Mouse (Mus musculus) intestine, embryonic 16.5 days (tissue): ENCODE measurements around the gene Eps8l3. TPM values are rescaled to one million over a fixed set of nuclear protein-coding genes. Genes with fewer than 3 reads are reported as not detected.

Source experiments
- ATAC-seq: fragments of 200-750 bp; cut with Nextera tagmentation; 2 replicates; pipeline ENCODE4 v1.8.0; 2017; ENCODE audit warnings: moderate TSS enrichment, moderate library complexity
- H3K27ac ChIP-seq: fragments of 300-500 bp; sonication (generic); 2 replicates; pipeline ENCODE4 v1.5.1; 2014; ENCODE audit warnings: mild to moderate bottlenecking, low read length
- H3K27me3 ChIP-seq: fragments of 300-500 bp; sonication (generic); replicated peaks from 2 replicates; pipeline ENCODE4 v1.6.1; 2014; ENCODE audit warnings: low read length, control low read depth, mixed read lengths; ENCODE audit not compliant: control insufficient read depth, insufficient read depth
- H3K36me3 ChIP-seq: fragments of 300-500 bp; sonication (generic); 2 replicates; pipeline ENCODE4 v1.6.1; 2014; ENCODE audit warnings: low read length, control low read depth; ENCODE audit not compliant: control insufficient read depth, insufficient read depth
- H3K4me1 ChIP-seq: fragments of 300-500 bp; sonication (generic); 2 replicates; pipeline ENCODE4 v1.6.1; 2014; ENCODE audit warnings: low read length, control low read depth, mixed read lengths; ENCODE audit not compliant: control insufficient read depth, insufficient read depth
- H3K4me2 ChIP-seq: fragments of 300-500 bp; sonication (generic); 2 replicates; pipeline ENCODE4 v1.6.1; 2014; ENCODE audit warnings: low read depth, low read length, control low read depth
- H3K4me3 ChIP-seq: fragments of 300-500 bp; sonication (generic); 2 replicates; pipeline ENCODE4 v1.5.1; 2014; ENCODE audit warnings: mild to moderate bottlenecking, low read length
- H3K9ac ChIP-seq: fragments of 300-500 bp; sonication (generic); 2 replicates; pipeline ENCODE4 v1.6.1; 2014; ENCODE audit warnings: low read depth, low read length
- H3K9me3 ChIP-seq: fragments of 300-500 bp; sonication (generic); 2 replicates; pipeline ENCODE4 v1.6.1; 2016; ENCODE audit warnings: low read length, control low read depth; ENCODE audit not compliant: control insufficient read depth
- WGBS: fragments of 180-500 bp; shearing (Covaris S2); extraction: QIAGEN DNeasy Blood & Tissue Kit; methylation state at CpG from one replicate; pipeline ENCODE4 v1.1.7; 2014; 5-methylcytosine and 5-hydroxymethylcytosine counted together
- polyA plus RNA-seq: library from polyadenylated mRNA; unstranded; fragments of >200 nt; fragmentation: Nextera tagmentation; extraction: Ambion mirVana; gene quantifications from 2 replicates; pipeline ENCODE4 v1.2.1, GENCODE M21; 2015

Eps8l3 gene
- 274 and 322 TPM in 2 replicates for polyA plus RNA-seq

GRCm38 (mm10) chr3:107877005-107877404, at the start of gene Eps8l3:
Eps8l3 (plus strand) TSS chr3:107877229.
- Histone ChIP-seq H3K27ac (peak within 1 kb of the TSS; percentile 85), H3K4me1 (peaks cover 16% of the 10 kb centered on the region), H3K9ac (peak within 1 kb of the TSS; percentile 62), H3K9me3 (no peaks in the 10 kb centered on the region), H3K4me2 (peak within 1 kb of the TSS; percentile 48), H3K36me3 (0 out of 2 replicates have a peak, but pooled peaks cover 5% of the 10 kb centered on the region), H3K27me3 (no peaks in the 10 kb centered on the region), H3K4me3 (peak within 1 kb of the TSS; percentile 45)
- 63% methylated on average over 5 of the region's 5 CpGs for WGBS
- ATAC-seq, result peak; percentile 74

- H3K27me3 ChIP-seq, result no peaks in the 10 kb centered on the region
- H3K4me2 ChIP-seq, result no peak overlapping the region
- ATAC-seq, result no peak
- no peak overlapping the region for H3K9ac ChIP-seq
- no peaks in the 10 kb centered on the region for H3K9me3 ChIP-seq
- no peaks in the 10 kb centered on the region for H3K4me1 ChIP-seq
- H3K27ac ChIP-seq, result no peak overlapping the region
- 83% methylated on average over 10 of the region's 10 CpGs for WGBS
- H3K4me3 ChIP-seq, result no peak overlapping the region
- H3K36me3 ChIP-seq, result no peaks in the 10 kb centered on the region
These were observed 49.1 kb upstream of the Eps8l3 start for GRCm38 (mm10) chr3:107827873-107828405.

- Histone ChIP-seq H3K27me3 (no peaks in the 10 kb centered on the region), H3K4me3 (no peak overlapping the region), H3K4me1 (no peaks in the 10 kb centered on the region), H3K27ac (no peak overlapping the region), H3K4me2 (no peak overlapping the region), H3K9me3 (no peaks in the 10 kb centered on the region), H3K36me3 (no peaks in the 10 kb centered on the region), H3K9ac (no peak overlapping the region)
- WGBS, result 44% methylated on average over 5 of the region's 5 CpGs
- no peak for ATAC-seq
These were observed 48.5 kb upstream of the Eps8l3 start for GRCm38 (mm10) chr3:107828518-107828917.

GRCm38 (mm10) chr3:107828997-107829396, 48.0 kb upstream of the Eps8l3 start:
- Histone ChIP-seq H3K27ac (no peak overlapping the region), H3K9ac (no peak overlapping the region), H3K4me2 (no peak overlapping the region), H3K36me3 (no peaks in the 10 kb centered on the region), H3K27me3 (no peaks in the 10 kb centered on the region), H3K4me3 (no peak overlapping the region), H3K4me1 (no peaks in the 10 kb centered on the region), H3K9me3 (no peaks in the 10 kb centered on the region)
- 77% methylated on average over 4 of the region's 4 CpGs for WGBS
- no peak for ATAC-seq

DNA sequence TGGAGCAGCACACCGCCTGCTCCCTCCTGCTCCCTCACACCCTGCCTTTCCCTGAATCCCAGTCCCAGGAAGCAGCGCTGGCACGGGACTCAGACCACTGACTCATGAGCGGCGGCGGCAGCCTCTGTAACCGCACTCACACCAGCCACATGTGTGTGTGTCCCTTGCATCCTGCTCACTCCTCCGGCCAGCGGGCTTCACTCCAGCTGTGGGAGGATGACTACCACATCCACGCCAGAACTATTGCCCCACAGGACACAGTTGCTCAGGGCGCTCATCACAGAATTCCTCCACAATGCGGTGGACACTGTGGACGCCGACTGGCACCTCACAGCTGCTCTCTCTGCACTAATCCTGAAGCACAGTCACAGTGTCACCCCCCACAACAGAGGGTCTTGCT, 47.4 kb upstream of the Eps8l3 start:
- Histone ChIP-seq H3K4me3 (no peak overlapping the region), H3K9ac (no peak overlapping the region), H3K9me3 (no peaks in the 10 kb centered on the region), H3K4me2 (no peak overlapping the region), H3K27me3 (no peaks in the 10 kb centered on the region), H3K27ac (no peak overlapping the region), H3K4me1 (no peaks in the 10 kb centered on the region), H3K36me3 (no peaks in the 10 kb centered on the region)
- 64% methylated on average over 14 of the region's 14 CpGs for WGBS
- ATAC-seq, result no peak

- H3K27ac ChIP-seq, result no peak overlapping the region
- 73% methylated on average over 10 of the region's 10 CpGs for WGBS
- H3K27me3 ChIP-seq, result no peaks in the 10 kb centered on the region
- no peaks in the 10 kb centered on the region for H3K4me1 ChIP-seq
- H3K9me3 ChIP-seq, result no peaks in the 10 kb centered on the region
- no peak overlapping the region for H3K4me3 ChIP-seq
- H3K4me2 ChIP-seq, result no peak overlapping the region
- no peak overlapping the region for H3K9ac ChIP-seq
- no peaks in the 10 kb centered on the region for H3K36me3 ChIP-seq
- ATAC-seq, result no peak
These were observed 45.0 kb upstream of the Eps8l3 start for GRCm38 (mm10) chr3:107831875-107832554.

DNA sequence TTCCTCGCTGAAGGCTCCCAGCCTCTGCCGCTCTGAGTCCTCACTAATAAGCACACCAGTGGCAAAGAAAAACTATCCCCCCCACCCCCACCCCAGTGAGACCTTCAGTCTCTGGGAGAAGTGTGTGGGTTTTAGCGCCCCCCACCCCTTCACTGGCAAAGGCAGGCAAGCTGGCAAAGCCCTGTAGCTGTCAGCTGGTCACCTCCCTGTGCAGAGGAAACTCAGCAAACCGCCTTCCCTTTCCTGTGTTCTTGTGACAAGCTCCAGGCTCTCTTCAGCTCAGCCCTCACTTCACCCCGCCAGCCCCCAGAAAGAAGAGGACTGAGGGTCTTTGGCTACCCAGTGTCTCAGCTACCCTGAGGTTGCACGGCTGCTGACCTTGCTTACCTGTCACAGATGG, 44.4 kb upstream of the Eps8l3 start:
- no peaks in the 10 kb centered on the region for H3K27me3 ChIP-seq
- H3K4me1 ChIP-seq, result no peaks in the 10 kb centered on the region
- no peak for ATAC-seq
- H3K4me3 ChIP-seq, result no peak overlapping the region
- no peaks in the 10 kb centered on the region for H3K36me3 ChIP-seq
- 64% methylated on average over 6 of the region's 6 CpGs for WGBS
- H3K4me2 ChIP-seq, result no peak overlapping the region
- H3K9ac ChIP-seq, result no peak overlapping the region
- H3K27ac ChIP-seq, result no peak overlapping the region
- no peaks in the 10 kb centered on the region for H3K9me3 ChIP-seq

DNA sequence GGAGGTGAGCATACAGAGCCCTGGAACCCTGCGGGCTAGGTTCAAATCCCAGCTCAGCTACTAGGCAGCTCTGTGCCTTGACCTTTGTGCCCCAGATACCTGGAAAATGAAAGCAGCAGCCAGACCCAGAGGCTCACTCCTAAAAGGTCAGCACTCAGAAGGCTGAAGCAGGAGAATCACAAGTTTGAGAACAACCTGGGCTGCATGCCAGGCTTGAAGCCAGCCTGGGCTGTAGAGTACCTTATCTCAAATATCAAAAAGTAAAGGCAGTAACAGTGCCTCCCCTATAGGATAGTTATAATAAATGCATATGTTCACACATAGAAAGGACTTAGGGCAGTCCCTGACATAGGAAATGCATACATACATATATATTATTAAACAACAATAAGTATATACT, 43.7 kb upstream of the Eps8l3 start:
- Histone ChIP-seq H3K9me3 (no peaks in the 10 kb centered on the region), H3K36me3 (no peaks in the 10 kb centered on the region), H3K4me1 (no peaks in the 10 kb centered on the region), H3K9ac (no peak overlapping the region), H3K4me2 (no peak overlapping the region), H3K27me3 (no peaks in the 10 kb centered on the region), H3K4me3 (no peak overlapping the region), H3K27ac (no peak overlapping the region)
- ATAC-seq, result no peak
- WGBS, result 76% methylated on average over 1 of the region's 1 CpGs

DNA sequence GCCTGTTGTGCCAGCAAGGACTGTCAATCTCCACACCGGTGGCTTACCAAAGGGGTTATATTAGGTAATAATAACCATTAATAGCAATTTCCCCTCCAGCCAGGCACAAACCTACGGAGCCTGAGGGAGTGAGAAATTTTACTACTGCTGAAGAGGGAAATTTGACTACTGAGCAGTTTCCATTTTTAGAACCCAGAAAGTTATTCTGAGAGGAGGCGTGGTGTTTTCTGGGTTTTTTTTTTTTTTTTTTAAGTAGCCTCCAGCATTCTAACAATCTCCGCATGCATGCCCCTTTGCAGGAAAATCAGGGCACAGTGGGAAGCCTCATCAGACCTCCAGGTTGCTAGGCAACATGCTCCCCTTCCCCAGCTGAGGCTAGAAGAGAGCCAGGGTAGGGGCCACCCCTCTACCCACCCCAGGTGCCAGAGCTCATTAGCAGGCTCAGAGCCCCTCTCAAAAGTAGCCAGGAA, 43.1 kb upstream of the Eps8l3 start:
- Histone ChIP-seq H3K27me3 (no peaks in the 10 kb centered on the region), H3K4me2 (no peak overlapping the region), H3K9me3 (no peaks in the 10 kb centered on the region), H3K9ac (no peak overlapping the region), H3K4me1 (no peaks in the 10 kb centered on the region), H3K4me3 (no peak overlapping the region), H3K27ac (no peak overlapping the region), H3K36me3 (no peaks in the 10 kb centered on the region)
- 63% methylated on average over 4 of the region's 4 CpGs for WGBS
- no peak for ATAC-seq
